Mouse (Mus musculus): ENCODE data around the gene Paqr3. TPM values are rescaled to one million over a fixed set of nuclear protein-coding genes. Genes with fewer than 3 reads are reported as not detected.

Paqr3 gene
- 5.1 and 5.4 TPM in 2 replicates for polyA plus RNA-seq (2015; fragmentation: Nextera tagmentation; extraction: Ambion mirVana)

- no peaks in the 10 kb centered on the region for H3K9me3 ChIP-seq (replicated peaks)
- H3K9ac ChIP-seq: peak within 1 kb of the TSS; percentile 51
Observed at GRCm38 (mm10) chr5:97111207-97111910, at the start of gene Paqr3. Paqr3 (minus strand) TSS chr5:97111596.

DNA sequence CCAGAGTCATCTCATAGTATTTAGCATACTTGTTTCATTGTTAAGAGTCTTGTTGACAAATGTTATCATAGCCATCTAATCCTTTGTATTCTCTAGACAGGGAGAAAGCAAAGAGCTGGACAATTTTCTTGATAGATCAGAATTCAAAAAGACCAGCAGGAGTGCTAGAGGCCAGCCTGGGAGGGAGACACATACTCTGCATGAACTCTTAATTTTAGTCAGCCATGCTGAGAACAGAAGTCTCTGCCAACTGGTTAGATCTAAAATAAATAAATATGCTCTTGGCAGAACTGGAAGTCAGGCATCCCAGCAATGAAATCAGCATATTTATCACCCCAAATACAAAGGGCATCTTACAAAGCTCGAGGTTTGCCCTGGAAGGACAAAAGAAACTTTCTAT lies 43.3 kb upstream of the Paqr3 start:
- no peaks in the 10 kb centered on the region for H3K4me1 ChIP-seq
- no peaks in the 10 kb centered on the region for H3K36me3 ChIP-seq
- WGBS: 55% methylated on average over 1 of the region's 1 CpGs
- no peak overlapping the region for H3K4me2 ChIP-seq (replicated peaks)
- no peak for ATAC-seq (ENCODE audit: insufficient number of reproducible peaks, low FRiP score, low TSS enrichment, low read depth)
- no peak overlapping the region for H3K27ac ChIP-seq (replicated peaks)
- no peak overlapping the region for H3K4me3 ChIP-seq (replicated peaks)
- H3K9me3 ChIP-seq (replicated peaks): no peaks in the 10 kb centered on the region
- no peak overlapping the region for H3K9ac ChIP-seq
- no peaks in the 10 kb centered on the region for H3K27me3 ChIP-seq

More at GRCm38 (mm10) chr5:97111207-97111910, at the start of gene Paqr3:
- ATAC-seq (ENCODE audit: insufficient number of reproducible peaks, low FRiP score, low TSS enrichment, low read depth): peak; percentile 98
- WGBS: under 1% methylated on average over 61 of the region's 62 CpGs
- Histone ChIP-seq H3K36me3 (no peaks in the 10 kb centered on the region), H3K4me3 (replicated peaks) (peak within 1 kb of the TSS; percentile 74), H3K4me1 (peaks cover 9% of the 10 kb centered on the region; the same call in 1 of the 2 replicates), H3K27me3 (no peaks in the 10 kb centered on the region), H3K4me2 (replicated peaks) (peak within 1 kb of the TSS; percentile 66), H3K27ac (replicated peaks) (peak within 1 kb of the TSS; percentile 55; the same call in 1 of the 2 replicates)

GRCm38 (mm10) chr5:97135331-97135730 lies 23.9 kb upstream of the Paqr3 start:
- Histone ChIP-seq H3K27ac (replicated peaks) (no peak overlapping the region), H3K36me3 (no peaks in the 10 kb centered on the region), H3K4me1 (no peaks in the 10 kb centered on the region), H3K9ac (no peak overlapping the region), H3K4me2 (replicated peaks) (no peak overlapping the region), H3K27me3 (no peaks in the 10 kb centered on the region), H3K4me3 (replicated peaks) (no peak overlapping the region), H3K9me3 (replicated peaks) (no peaks in the 10 kb centered on the region)
- 74% methylated on average over 2 of the region's 2 CpGs for WGBS
- no peak for ATAC-seq (ENCODE audit: insufficient number of reproducible peaks, low FRiP score, low TSS enrichment, low read depth)

- H3K4me3 ChIP-seq (replicated peaks): no peak overlapping the region
- H3K4me1 ChIP-seq: no peaks in the 10 kb centered on the region
- H3K27me3 ChIP-seq: peaks cover 7% of the 10 kb centered on the region; the same call in 1 of the 2 replicates
- no peaks in the 10 kb centered on the region for H3K9me3 ChIP-seq (replicated peaks)
- H3K36me3 ChIP-seq: no peaks in the 10 kb centered on the region
- H3K9ac ChIP-seq: no peak overlapping the region
- no peak for ATAC-seq (ENCODE audit: insufficient number of reproducible peaks, low FRiP score, low TSS enrichment, low read depth)
- no peak overlapping the region for H3K27ac ChIP-seq (replicated peaks)
- 79% methylated on average over 2 of the region's 2 CpGs for WGBS
- no peak overlapping the region for H3K4me2 ChIP-seq (replicated peaks)
Observed at GRCm38 (mm10) chr5:97129589-97129988, 18.2 kb upstream of the Paqr3 start.

- Histone ChIP-seq H3K9ac (no peak overlapping the region), H3K4me3 (replicated peaks) (no peak overlapping the region), H3K36me3 (no peaks in the 10 kb centered on the region), H3K4me1 (no peaks in the 10 kb centered on the region), H3K27me3 (peaks cover 11% of the 10 kb centered on the region; the same call in 1 of the 2 replicates), H3K4me2 (replicated peaks) (no peak overlapping the region), H3K9me3 (replicated peaks) (no peaks in the 10 kb centered on the region), H3K27ac (replicated peaks) (no peak overlapping the region)
- ATAC-seq (ENCODE audit: insufficient number of reproducible peaks, low FRiP score, low TSS enrichment, low read depth): 0 out of 2 replicates have a peak, but pooled peaks have one; percentile 15
- WGBS: 45% methylated on average over 21 of the region's 21 CpGs
Observed at GRCm38 (mm10) chr5:97128242-97129226, 17.1 kb upstream of the Paqr3 start.

GRCm38 (mm10) chr5:97127284-97127683 lies 15.9 kb upstream of the Paqr3 start:
- no peak overlapping the region for H3K4me3 ChIP-seq (replicated peaks)
- no peak overlapping the region for H3K9ac ChIP-seq
- no peaks in the 10 kb centered on the region for H3K36me3 ChIP-seq
- ATAC-seq (ENCODE audit: insufficient number of reproducible peaks, low FRiP score, low TSS enrichment, low read depth): no peak
- no peak overlapping the region for H3K4me2 ChIP-seq (replicated peaks)
- 68% methylated on average over 6 of the region's 6 CpGs for WGBS
- H3K9me3 ChIP-seq (replicated peaks): no peaks in the 10 kb centered on the region
- no peaks in the 10 kb centered on the region for H3K4me1 ChIP-seq
- no peak overlapping the region for H3K27ac ChIP-seq (replicated peaks)
- H3K27me3 ChIP-seq: peaks cover 11% of the 10 kb centered on the region; the same call in 1 of the 2 replicates

GRCm38 (mm10) chr5:97126005-97126404 lies 14.6 kb upstream of the Paqr3 start:
- H3K36me3 ChIP-seq: no peaks in the 10 kb centered on the region
- no peak overlapping the region for H3K4me2 ChIP-seq (replicated peaks)
- no peak for ATAC-seq (ENCODE audit: insufficient number of reproducible peaks, low FRiP score, low TSS enrichment, low read depth)
- peaks cover 11% of the 10 kb centered on the region; the same call in 1 of the 2 replicates for H3K27me3 ChIP-seq
- H3K9ac ChIP-seq: no peak overlapping the region
- H3K4me3 ChIP-seq (replicated peaks): no peak overlapping the region
- no peaks in the 10 kb centered on the region for H3K4me1 ChIP-seq
- H3K9me3 ChIP-seq (replicated peaks): no peaks in the 10 kb centered on the region
- H3K27ac ChIP-seq (replicated peaks): no peak overlapping the region
- WGBS: 16% methylated on average over 4 of the region's 4 CpGs

DNA sequence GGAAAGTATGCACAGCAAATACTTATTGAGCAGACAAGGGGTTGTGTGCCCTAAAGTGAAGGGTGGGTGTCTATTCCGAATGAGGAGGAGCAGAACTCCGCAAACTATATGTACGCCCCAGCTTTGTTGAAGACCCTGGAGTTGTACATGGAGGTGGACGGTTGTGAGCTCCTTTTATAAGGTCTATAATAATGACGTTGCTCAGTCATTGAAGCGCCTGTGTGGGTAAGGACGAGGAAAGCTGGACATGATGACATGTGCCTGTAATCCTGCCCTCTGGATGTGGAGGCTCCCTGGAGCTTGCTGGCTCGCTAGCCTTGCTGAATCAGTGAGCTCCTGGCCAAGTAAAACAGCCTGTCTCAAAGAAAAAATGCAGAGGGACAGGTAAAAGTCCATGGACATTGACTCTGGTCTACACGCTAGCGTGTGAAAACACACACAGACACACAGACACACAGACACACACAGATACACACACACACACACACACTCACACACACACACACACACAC lies 14.1 kb upstream of the Paqr3 start:
- Histone ChIP-seq H3K27ac (replicated peaks) (no peak overlapping the region), H3K9me3 (replicated peaks) (no peaks in the 10 kb centered on the region), H3K4me2 (replicated peaks) (no peak overlapping the region), H3K27me3 (peaks cover 11% of the 10 kb centered on the region; the same call in 1 of the 2 replicates), H3K36me3 (no peaks in the 10 kb centered on the region), H3K4me3 (replicated peaks) (no peak overlapping the region), H3K4me1 (no peaks in the 10 kb centered on the region), H3K9ac (no peak overlapping the region)
- no peak for ATAC-seq (ENCODE audit: insufficient number of reproducible peaks, low FRiP score, low TSS enrichment, low read depth)
- 67% methylated on average over 10 of the region's 10 CpGs for WGBS

DNA sequence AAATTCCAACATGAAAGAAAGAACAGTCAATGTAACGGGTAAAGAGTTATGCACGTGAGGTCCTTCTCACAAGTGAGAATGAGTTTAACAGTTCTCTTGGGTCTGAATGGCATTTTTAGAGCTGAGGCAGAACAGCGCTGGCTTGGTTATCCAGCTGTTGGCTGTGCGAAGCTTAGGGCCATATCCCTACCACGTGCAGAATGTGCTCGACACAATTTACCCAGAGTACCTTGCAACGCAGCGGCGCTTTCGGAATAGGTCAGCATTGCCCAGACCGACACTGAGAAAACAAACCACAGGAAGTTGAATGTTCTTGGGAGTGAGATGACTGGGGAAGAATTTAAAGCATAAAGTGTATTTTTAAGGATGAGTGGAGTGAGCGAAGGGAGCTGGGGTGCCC lies 13.6 kb upstream of the Paqr3 start:
- H3K9me3 ChIP-seq (replicated peaks): no peaks in the 10 kb centered on the region
- 80% methylated on average over 12 of the region's 12 CpGs for WGBS
- no peaks in the 10 kb centered on the region for H3K36me3 ChIP-seq
- no peaks in the 10 kb centered on the region for H3K4me1 ChIP-seq
- no peak overlapping the region for H3K9ac ChIP-seq
- H3K27me3 ChIP-seq: peaks cover 11% of the 10 kb centered on the region; the same call in 1 of the 2 replicates
- H3K27ac ChIP-seq (replicated peaks): no peak overlapping the region
- H3K4me2 ChIP-seq (replicated peaks): no peak overlapping the region
- ATAC-seq (ENCODE audit: insufficient number of reproducible peaks, low FRiP score, low TSS enrichment, low read depth): no peak
- no peak overlapping the region for H3K4me3 ChIP-seq (replicated peaks)

- Histone ChIP-seq H3K4me2 (replicated peaks) (peak overlapping the region; percentile 66), H3K4me1 (peaks cover 9% of the 10 kb centered on the region; the same call in 1 of the 2 replicates), H3K27me3 (no peaks in the 10 kb centered on the region), H3K36me3 (no peaks in the 10 kb centered on the region), H3K9ac (peak overlapping the region; percentile 51; the same call in 1 of the 2 replicates), H3K27ac (replicated peaks) (no peak overlapping the region), H3K9me3 (replicated peaks) (no peaks in the 10 kb centered on the region), H3K4me3 (replicated peaks) (peak overlapping the region; percentile 74)
- 13% methylated on average over 5 of the region's 5 CpGs for WGBS
- no peak for ATAC-seq (ENCODE audit: insufficient number of reproducible peaks, low FRiP score, low TSS enrichment, low read depth)
Observed at GRCm38 (mm10) chr5:97110697-97111096, 699 bp downstream of the Paqr3 start.

DNA sequence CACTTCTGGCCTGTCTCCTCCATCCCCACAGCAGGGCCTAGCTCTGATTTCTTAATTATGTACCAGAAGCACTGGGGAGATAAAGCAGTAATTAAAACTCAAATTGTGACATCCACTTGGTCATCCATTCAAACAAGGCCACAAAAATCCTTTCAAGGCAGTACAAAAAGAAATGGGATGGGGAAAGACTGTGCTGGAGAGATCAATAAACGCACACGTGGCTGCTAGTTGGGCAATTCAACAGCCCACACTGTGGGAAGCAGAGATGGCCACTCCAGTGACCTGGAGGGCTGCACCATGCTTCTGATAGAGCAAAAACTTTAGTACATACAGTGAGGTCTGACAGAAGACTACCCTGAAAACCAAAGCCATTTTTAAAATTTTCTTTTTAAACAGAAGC lies 1.3 kb downstream of the Paqr3 start:
- 57% methylated on average over 2 of the region's 2 CpGs for WGBS
- Histone ChIP-seq H3K27me3 (no peaks in the 10 kb centered on the region), H3K4me3 (replicated peaks) (peak overlapping the region; percentile 74), H3K4me2 (replicated peaks) (peak overlapping the region; percentile 66; the same call in 1 of the 2 replicates), H3K36me3 (no peaks in the 10 kb centered on the region), H3K27ac (replicated peaks) (no peak overlapping the region), H3K4me1 (peaks cover 9% of the 10 kb centered on the region; the same call in 1 of the 2 replicates), H3K9ac (no peak overlapping the region), H3K9me3 (replicated peaks) (no peaks in the 10 kb centered on the region)
- ATAC-seq (ENCODE audit: insufficient number of reproducible peaks, low FRiP score, low TSS enrichment, low read depth): no peak

Data from embryonic facial prominence, embryonic 15.5 days (tissue).